Mouse (Mus musculus) neural tube, embryonic 10.5 days (tissue): Measurements from ENCODE around the gene Sectm1b.

Source experiments
- DNase-seq: peaks from one replicate; pipeline ENCODE4 v3.0.0-alpha.2; 2017; ENCODE audit warnings: low spot score; ENCODE audit errors: extremely low spot score

Gene Sectm1b

DNA sequence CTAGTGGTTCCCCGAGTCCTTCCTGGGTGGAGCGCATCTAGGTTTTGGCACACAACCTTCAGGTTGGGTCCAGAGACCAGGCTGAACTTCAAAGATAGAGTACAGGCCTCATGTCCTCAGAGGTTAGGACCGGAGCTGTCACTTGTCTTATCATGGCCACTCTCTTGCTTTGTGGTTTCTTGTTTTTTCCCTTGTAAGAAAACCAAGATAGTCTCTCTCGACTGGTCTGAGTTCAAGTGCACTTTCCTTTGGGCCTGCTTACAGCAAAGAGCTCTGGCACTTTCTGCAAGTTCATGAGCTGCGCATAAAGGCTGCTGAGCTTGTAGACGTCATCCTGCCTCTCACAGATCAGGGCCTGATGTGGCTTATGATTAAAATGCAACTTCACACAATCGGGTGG is 36.1 kb downstream of the Sectm1b start:
- no peak for DNase-seq

DNA sequence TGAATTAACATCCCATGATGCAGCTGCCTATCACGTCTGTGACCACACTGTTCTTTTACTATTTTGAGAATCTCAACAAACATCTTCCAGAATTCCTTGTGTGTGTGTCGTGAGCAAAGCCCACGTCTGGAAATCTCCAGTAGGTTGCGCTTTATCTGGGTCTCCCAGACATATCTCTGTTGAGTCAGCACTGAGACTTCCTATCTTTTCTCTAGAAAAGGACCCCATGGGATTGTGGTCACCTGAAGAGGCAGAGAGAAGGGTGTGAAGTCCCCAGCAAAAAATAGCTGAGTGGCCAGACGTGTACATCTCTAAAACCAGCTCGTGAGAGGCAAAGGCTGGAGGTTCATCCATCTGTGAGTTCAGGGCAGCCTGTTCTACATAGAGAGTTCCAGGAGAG is 39.2 kb downstream of the Sectm1b start:
- DNase-seq, result no peak

DNA sequence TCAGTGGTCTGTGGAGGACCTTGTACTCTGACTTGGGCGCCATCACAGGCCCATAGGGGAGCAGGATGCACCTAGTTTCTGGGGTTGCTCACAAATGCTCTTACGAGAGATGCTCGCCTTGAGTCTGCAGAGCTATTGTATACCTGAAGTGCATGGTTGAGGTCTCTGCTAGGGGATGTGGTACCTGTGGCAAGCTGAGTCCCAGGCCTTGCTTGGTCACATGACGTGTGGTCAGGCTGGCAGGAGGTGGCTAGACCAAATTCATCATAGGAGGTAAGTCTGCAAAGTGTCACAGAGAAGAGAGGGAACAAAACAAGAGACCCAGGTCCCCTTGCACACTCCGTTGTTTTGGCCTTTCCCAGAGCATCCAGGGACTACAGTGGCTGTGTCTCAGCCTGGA is 43.9 kb downstream of the Sectm1b start:
- DNase-seq, result no peak

DNA sequence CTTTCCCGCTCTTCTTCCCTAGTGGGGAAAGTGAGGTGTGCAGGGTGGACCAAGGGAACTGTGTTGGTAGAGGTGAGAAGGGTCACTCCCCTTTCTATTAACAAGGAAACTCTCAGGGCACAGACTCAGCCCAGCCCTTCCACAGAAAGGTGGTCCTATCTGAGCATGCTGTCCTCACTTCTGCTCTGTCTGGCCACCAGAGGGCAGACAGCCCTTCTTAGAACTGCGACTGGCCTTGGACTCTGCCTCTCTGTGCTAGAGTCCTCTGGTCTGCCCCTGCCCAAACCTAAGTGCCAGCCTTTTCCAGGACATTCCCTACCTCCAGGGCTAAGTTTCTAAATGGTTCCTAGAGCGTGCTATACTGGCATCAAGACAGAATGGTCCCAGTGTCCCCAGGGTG is 45.7 kb downstream of the Sectm1b start:
- DNase-seq, result peak; percentile 56

DNA sequence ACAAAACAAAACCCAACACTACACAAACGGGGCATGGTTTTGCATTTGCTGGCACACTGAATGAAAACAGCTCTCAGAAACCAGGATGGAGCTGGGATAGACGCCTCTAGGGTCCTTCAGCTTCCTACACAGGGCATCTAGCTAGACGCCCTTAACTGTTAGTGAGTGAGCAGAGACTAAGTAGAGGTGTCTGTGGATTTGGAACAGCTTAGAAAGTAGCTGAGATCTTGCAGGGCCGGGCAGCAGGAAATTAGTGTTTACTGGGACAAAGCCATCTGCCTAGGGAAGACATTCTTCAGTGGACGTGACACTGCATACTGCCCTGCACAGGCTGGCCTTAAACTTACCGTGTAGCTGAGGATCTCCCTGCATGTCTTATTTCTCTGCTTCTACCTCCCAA is 47.9 kb downstream of the Sectm1b start:
- no peak for DNase-seq

DNA sequence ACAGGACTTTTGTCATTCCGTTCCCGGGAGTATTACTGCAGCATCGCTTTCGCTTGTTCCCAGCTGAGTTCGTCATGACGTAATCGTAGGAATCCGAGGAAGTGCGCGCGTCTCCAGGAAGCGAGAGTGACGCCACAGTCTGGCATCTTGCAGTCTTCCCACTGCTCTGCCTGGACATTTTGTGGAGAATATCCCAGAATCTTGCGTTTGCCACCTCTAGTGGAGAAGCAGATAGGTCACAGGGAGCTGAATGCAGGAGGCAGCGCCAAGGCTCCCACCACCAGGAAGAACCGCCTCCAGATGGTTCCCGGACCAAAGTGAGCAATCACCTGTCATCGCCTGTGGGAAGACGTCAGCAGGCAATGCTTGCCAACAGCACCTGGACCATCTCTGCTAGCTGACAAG is 48.5 kb downstream of the Sectm1b start:
- peak; percentile 16 for DNase-seq

DNA sequence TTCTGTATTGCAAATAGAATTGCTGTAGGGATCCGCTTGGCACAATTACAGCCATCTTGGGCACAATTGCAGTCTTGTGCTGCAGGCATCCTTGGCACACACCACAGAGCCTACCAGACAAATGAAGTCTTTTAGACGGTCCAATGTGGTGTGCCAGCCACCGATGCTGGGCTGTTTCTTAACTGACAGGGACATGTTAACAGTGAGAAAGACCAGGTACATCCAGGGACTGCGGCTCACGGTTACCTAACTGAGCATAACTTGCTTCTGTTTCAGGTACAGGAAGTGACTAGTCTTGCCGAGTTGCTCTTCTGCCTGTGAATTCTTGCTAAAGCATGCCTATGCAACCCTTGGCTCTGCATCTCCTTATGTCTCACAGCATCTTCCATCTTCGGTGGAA is 49.7 kb downstream of the Sectm1b start:
- DNase-seq, result no peak

DNA sequence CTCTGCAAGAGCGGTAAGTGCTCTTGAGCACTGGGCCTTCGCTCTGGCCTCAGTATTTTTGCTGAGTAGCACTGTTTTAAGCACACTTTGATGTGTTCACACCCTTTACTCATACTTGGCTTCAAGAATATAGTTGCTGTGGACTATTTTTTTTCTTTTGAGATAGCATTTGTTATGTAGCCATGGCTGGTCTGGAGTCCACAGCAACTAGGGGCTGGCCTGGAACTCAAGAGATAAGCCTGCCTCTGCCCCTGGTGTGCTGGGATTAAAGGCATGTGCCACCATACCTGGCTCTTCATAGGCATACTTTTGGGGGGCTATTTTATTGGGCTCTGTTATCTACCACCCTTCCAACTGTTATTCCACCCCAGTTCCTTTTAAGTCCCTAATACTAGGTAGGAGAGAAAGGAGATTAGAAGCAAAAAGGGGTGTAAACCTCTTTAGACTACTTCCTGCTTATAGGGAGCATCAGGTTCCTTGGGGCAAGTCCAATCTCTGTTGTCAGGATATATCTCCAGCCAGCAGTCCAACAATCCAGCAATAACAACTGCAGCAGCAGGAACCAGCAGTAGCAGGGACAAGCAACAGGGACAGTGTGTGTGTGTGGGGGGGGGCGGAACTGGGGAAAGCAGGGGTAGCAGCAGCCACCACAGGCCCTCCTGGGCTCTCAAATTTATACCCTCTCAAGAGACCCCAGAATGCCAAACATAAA is 53.2 kb downstream of the Sectm1b start:
- DNase-seq, result no peak

DNA sequence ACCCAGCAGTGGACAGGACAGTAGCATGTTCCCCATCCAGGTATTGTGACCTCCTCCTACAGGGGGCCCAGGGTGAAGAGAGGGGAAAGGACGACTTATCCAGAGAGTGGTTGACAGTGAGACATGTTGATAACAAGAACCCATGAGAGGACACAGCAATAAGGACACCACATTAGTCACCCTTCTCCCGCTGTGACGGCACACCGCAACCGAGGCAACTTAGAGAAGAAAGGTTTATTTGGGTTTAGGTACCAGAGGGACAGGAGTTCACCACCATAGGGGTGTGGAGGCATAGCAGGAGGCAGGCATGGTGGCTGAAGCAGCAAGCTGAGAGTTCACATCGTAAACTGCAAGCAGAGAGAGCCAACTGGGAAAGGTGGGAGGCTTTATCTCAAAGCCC is 57.2 kb downstream of the Sectm1b start:
- no peak for DNase-seq

DNA sequence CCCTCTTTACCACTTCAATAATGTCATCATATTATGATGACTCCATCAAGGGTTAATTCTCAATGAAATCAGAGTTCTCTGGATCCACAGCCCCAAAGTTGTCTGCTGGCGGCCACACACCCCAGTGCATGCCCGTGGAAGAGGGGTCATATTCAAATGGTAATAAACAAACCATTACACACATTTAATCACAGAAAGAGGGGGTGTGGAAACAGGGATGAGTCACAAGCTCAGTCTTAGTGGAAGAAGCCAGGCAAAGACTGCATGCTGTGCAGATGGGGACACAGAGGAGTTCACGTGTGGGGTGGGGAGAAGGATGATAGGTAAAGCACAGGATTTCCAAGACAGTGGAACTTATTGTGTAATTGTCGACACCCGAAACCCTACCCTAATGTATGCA is 59.1 kb downstream of the Sectm1b start:
- DNase-seq, result no peak
